Mouse (Mus musculus) v-Abl transformed pro-B cells (cell line): ENCODE results near the gene Ece2.
"Not testable (repeated sequence)": the region's sequence is repeated elsewhere in the genome, so short reads cannot be mapped to it uniquely, and the experiment has no call there.

Experiments used
- in situ Hi-C, 2 experiments: fragments of 400-800 bp; cut with MboI; formaldehyde crosslinking; loops; one replicate each; pipeline ENCODE4 v1.15.1; 2025; ENCODE audit not compliant: unreplicated experiment in 2 of 2

The Ece2 gene

GRCm38 (mm10) chr16:20621991-20622685 is 7.5 kb upstream of the Ece2 start:
- in situ Hi-C loops, result no loop called here

DNA sequence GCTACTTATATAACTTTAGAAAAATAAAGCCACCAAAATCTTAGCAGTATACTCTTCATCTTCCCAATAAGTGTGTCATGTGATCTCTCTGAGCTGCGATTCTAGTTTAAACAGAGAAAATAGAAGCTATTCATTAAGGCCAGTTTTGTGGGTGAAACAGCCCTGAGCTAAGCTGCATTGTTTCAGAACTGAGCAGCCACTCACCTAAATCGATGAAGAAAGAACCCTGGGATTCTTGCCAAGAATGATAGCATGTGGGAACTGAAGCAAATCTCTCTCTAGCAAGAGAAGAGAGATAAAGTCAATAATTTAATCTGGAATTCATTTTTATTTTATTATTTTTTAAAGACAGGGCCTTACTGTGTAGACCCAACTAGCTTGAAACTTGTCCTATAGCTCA is 6.4 kb upstream of the Ece2 start:
- in situ Hi-C loops, result no loop called here

GRCm38 (mm10) chr16:20628871-20629391 is 697 bp upstream of the Ece2 start:
- in situ Hi-C loops, result loop anchor here in 1 of 2 experiments (25.0 kb wide), 1 partner anchor 417 kb away; no protein-coding TSS in a partner anchor

- in situ Hi-C loops, result loop anchor here in 1 of 2 experiments (25.0 kb wide), 1 partner anchor 425 kb away; no protein-coding TSS in a partner anchor
Observed at GRCm38 (mm10) chr16:20637410-20637809, 7.8 kb downstream of the Ece2 start.

DNA sequence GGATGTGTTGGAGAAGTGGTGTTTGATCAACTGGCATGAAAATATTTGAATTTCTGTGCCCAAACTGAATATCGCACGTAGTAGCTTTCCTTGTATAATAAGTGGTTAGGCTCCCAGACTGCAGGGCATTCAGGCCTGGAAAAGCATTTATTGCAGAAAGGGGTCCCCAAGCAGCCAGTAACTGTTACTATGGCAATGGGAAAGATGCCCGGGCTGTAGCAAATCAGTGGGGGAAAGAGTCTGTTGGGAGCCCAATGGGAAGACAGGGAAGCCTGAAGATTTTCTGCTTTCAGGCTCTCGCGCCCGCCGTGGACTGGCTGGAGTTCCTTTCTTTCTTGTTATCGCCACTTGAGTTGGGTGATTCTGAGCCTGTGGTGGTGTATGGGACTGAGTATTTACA is 8.7 kb downstream of the Ece2 start:
- in situ Hi-C loops, result loop anchor here in 1 of 2 experiments (25.0 kb wide), 1 partner anchor 426 kb away; no protein-coding TSS in a partner anchor

- in situ Hi-C loops, result loop anchor here (10.0 to 25.0 kb wide), 3 partner anchors 217 to 430 kb away; partner anchors contain the start of gene Abcc5 (in 1 of the 2)
Observed at GRCm38 (mm10) chr16:20642161-20642560, 12.5 kb downstream of the Ece2 start.

DNA sequence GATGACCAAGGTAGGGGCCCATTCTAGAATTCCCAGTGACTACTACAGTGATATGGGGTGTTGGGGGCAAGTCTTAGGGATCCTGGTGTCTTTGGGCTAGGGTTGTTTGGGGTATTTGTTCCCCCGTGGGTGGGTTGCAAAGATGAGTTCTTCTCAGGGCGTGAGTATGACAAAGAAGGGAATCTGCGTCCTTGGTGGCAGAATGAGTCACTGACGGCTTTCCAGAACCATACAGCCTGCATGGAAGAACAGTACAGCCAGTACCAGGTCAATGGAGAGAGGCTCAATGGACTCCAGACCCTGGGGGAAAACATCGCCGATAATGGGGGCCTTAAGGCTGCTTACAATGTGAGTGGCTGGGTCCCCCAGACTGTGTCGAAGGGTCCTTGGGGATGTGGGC is 14.3 kb downstream of the Ece2 start:
- in situ Hi-C loops, result loop anchor here (10.0 to 25.0 kb wide), 3 partner anchors 219 to 432 kb away; partner anchors contain the start of gene Abcc5 (in 1 of the 2)

DNA sequence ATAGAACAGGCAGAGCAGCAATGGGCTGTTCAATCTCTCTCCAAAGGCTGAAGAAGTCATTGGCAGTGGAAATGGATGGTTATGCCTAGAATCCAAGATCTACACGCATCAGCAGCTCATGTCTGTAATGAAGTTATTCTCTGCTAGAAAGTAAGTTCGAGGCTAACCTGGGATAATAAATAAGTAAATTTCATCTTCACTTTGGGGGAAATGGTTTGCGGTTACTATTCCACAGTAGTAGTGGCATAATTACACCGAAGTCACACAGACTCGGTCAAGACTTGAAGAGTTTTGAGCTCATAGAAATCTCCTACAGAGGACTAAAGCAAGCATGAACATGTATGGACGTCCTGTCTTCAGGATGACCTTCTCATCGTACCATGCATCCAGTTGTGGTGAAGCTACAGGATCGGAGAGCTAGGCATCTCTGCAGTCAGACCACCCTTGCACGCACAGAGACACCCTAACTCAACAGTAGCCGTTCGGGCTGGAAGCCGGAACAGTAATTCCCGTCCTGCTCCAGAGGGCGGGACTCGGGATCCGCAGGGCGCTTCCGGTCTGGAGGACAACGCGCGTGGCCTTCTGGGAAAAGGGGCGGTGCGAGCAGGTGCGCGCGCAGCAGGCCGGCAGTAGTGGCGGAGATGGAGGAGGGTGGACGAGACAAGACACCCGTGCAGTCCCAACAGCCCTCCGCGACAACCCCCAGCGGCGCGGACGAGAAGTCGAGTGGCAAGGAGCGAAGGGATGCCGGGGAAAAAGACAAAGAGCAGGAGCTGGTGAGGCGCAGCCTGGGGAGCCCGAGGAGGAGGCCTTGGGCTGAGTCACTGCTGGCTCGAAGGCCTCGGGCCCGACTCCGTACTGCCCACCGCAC is 21.7 kb downstream of the Ece2 start, which contains the start of gene Psmd2:
Gene Psmd2 (plus strand): TSS at position 577 of the 871 bp plus-strand sequence.
- in situ Hi-C loops, result no loop called here

GRCm38 (mm10) chr16:20651947-20652310 is 22.3 kb downstream of the Ece2 start:
- in situ Hi-C loops, result no loop called here

- in situ Hi-C loops, result no loop called here
Observed at GRCm38 (mm10) chr16:20653315-20653714, 23.7 kb downstream of the Ece2 start.

- in situ Hi-C loops, result no loop called here
Observed at GRCm38 (mm10) chr16:20657661-20658060, 28.0 kb downstream of the Ece2 start.

DNA sequence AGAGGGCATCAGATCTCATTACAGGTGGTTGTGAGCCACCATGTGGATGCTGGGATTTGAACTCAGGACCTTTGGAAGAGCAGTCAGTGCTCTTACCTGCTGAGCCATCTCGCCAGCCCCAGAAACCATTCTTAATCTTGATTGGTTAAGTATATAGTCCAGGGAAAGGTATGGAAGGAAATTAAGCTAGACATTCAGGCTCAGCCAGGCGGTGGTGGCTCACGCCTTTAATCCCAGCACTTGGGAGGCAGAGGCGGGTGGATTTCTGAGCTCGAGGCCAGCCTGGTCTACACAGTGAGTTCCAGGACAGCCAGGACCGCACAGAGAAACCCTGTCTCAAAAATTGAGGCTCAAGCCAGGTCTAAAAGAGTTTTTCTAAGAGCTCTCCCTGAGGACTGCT is 38.4 kb downstream of the Ece2 start, which contains the start of gene Eif4g1:
Gene Eif4g1 (plus strand): TSS at position 301 of the 400 bp plus-strand sequence.
- in situ Hi-C loops, result not testable (repeated sequence)

DNA sequence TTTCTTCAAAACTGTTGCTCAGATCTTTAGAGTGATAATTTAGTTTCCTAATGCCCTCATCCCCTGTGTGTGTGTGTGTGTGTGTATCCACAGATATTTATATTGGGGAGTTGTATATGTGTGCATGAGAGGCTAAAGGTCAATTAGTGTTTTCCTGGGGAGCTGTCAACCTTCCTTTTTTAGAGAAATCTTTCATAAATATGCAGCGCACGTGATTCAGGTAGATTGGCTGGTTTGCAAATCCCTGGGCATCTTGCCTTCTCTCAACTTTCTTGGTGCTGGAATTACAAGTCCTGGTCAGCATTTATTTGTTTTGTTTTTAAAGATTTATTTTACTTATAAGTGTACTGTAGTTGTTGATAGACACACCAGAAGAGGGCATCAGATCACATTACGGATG is 40.7 kb downstream of the Ece2 start:
- in situ Hi-C loops, result no loop called here

DNA sequence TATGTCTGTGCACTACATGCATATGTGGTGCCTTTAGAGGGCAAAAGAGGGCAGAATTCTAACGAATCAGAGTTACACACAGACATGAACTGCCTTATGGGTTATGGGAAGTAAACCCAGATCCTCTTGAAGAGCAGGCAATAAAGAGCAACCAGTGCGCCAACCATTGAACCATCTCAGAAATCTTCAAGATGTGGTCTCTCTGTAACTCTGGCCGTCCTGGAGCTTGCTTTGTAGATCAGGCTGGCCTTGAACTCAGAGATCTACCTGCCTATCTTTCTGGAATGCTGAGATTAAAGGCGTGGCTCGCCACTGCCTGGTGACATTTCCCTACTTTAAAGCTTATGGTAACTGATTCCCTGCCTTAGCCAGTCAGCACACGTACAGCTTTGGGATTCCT is 42.3 kb downstream of the Ece2 start:
- in situ Hi-C loops, result no loop called here

DNA sequence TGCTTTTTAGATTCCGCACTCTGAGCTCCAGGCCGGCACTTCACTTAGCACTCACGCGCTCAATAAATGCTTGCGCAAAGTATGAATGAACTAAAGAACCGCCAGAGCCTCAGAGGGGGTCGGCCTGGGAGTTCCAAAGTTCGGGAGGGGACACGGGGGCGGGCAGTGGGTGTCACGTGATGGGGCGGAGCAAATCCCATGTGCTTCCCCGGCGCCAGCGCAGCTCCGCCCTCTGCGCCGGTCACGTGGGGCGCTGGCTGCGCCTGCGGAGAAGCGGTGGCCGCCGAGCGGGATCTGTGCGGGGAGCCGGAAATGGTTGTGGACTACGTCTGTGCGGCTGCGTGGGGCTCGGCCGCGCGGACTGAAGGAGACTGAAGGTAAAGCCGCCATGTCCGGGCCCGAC is 42.9 kb downstream of the Ece2 start:
- in situ Hi-C loops, result no loop called here

- in situ Hi-C loops, result no loop called here
Observed at GRCm38 (mm10) chr16:20672965-20673705, 43.5 kb downstream of the Ece2 start.

- in situ Hi-C loops, result no loop called here
Observed at GRCm38 (mm10) chr16:20673706-20674303, 44.2 kb downstream of the Ece2 start.

DNA sequence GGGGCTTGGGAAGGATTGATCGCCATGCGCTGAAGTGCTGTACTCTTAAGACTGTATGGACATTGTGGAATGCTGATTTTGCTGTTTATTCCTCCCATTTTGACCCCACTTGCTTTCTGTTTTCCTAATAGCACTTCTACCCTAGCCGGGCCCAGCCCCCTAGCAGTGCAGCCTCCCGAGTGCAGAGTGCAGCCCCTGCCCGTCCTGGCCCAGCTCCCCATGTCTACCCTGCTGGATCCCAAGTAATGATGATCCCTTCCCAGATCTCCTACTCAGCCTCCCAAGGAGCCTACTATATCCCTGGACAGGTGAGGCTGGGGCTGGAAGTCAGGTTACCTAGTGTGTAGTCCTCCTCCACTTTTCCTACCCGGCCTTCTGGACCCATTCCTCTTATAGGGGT is 45.6 kb downstream of the Ece2 start:
- in situ Hi-C loops, result no loop called here

DNA sequence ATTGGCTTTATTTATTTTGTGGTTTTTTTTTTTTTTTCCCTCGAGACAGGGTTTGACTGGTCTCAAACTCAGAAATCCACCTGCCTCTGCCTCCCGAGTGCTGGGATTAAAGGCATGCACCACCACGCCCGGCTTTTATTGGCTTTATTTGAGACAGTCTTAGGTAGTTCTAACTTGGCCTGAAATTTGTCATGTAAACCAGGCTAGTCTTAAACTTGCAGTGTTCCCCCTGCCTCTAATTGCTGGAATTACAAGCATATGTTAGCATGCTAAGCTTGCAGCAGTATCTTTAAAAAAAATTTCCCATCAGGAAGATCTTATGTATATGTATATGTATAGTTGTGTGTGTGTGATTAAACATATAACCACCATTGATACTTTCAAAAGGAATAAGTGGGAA is 47.1 kb downstream of the Ece2 start:
- in situ Hi-C loops, result no loop called here

- in situ Hi-C loops, result no loop called here
Observed at GRCm38 (mm10) chr16:20677380-20677779, 47.8 kb downstream of the Ece2 start.
